Mouse (Mus musculus): ENCODE measurements around the gene Cp. TPM values are rescaled to one million over a fixed set of nuclear protein-coding genes. Genes with fewer than 3 reads are reported as not detected.

Cp gene
- polyA plus RNA-seq, 1 experiment from 2014 or later: 4.1 TPM

GRCm38 (mm10) chr3:20018076-20018475 is 61.2 kb downstream of the Cp start:
- Histone ChIP-seq H3K4me3 (replicated peaks; ENCODE audit: low read length) (no peak overlapping the region), H3K4me2 (ENCODE audit: low read length) (no peak overlapping the region), H3K27ac (ENCODE audit: low read length) (no peak overlapping the region), H3K9me3 (ENCODE audit: control insufficient read depth, low read length) (no peaks in the 10 kb centered on the region), H3K36me3 (ENCODE audit: control insufficient read depth, insufficient read depth) (peaks cover 15% of the 10 kb centered on the region), H3K4me1 (replicated peaks; ENCODE audit: control insufficient read depth, insufficient read depth, low read length) (no peaks in the 10 kb centered on the region), H3K27me3 (replicated peaks; ENCODE audit: control insufficient read depth, insufficient read depth, low read length) (no peaks in the 10 kb centered on the region), H3K9ac (replicated peaks; ENCODE audit: low read depth, low read length) (no peak overlapping the region)
- ATAC-seq: no peak
- 92% methylated on average over 8 of the region's 8 CpGs for WGBS

GRCm38 (mm10) chr3:20023832-20024231 is 67.0 kb downstream of the Cp start:
- H3K4me2 ChIP-seq (ENCODE audit: low read length): no peak overlapping the region
- no peaks in the 10 kb centered on the region for H3K27me3 ChIP-seq (replicated peaks; ENCODE audit: control insufficient read depth, insufficient read depth, low read length)
- 54% methylated on average over 1 of the region's 1 CpGs for WGBS
- H3K9me3 ChIP-seq (ENCODE audit: control insufficient read depth, low read length): no peaks in the 10 kb centered on the region
- H3K9ac ChIP-seq (replicated peaks; ENCODE audit: low read depth, low read length): no peak overlapping the region
- H3K36me3 ChIP-seq (ENCODE audit: control insufficient read depth, insufficient read depth): peaks cover 23% of the 10 kb centered on the region
- H3K27ac ChIP-seq (ENCODE audit: low read length): no peak overlapping the region
- H3K4me3 ChIP-seq (replicated peaks; ENCODE audit: low read length): no peak overlapping the region
- no peaks in the 10 kb centered on the region for H3K4me1 ChIP-seq (replicated peaks; ENCODE audit: control insufficient read depth, insufficient read depth, low read length)
- ATAC-seq: no peak

GRCm38 (mm10) chr3:20026481-20026880 is 69.6 kb downstream of the Cp start:
- Histone ChIP-seq H3K27ac (ENCODE audit: low read length) (no peak overlapping the region), H3K9ac (replicated peaks; ENCODE audit: low read depth, low read length) (no peak overlapping the region), H3K27me3 (replicated peaks; ENCODE audit: control insufficient read depth, insufficient read depth, low read length) (no peaks in the 10 kb centered on the region), H3K36me3 (ENCODE audit: control insufficient read depth, insufficient read depth) (peaks cover 23% of the 10 kb centered on the region), H3K4me1 (replicated peaks; ENCODE audit: control insufficient read depth, insufficient read depth, low read length) (no peaks in the 10 kb centered on the region), H3K4me2 (ENCODE audit: low read length) (no peak overlapping the region), H3K9me3 (ENCODE audit: control insufficient read depth, low read length) (no peaks in the 10 kb centered on the region), H3K4me3 (replicated peaks; ENCODE audit: low read length) (no peak overlapping the region)
- ATAC-seq: no peak

GRCm38 (mm10) chr3:20026996-20027689 is 70.3 kb downstream of the Cp start:
- Histone ChIP-seq H3K9me3 (ENCODE audit: control insufficient read depth, low read length) (no peaks in the 10 kb centered on the region), H3K4me3 (replicated peaks; ENCODE audit: low read length) (no peak overlapping the region), H3K27me3 (replicated peaks; ENCODE audit: control insufficient read depth, insufficient read depth, low read length) (no peaks in the 10 kb centered on the region), H3K27ac (ENCODE audit: low read length) (no peak overlapping the region), H3K9ac (replicated peaks; ENCODE audit: low read depth, low read length) (no peak overlapping the region), H3K4me1 (replicated peaks; ENCODE audit: control insufficient read depth, insufficient read depth, low read length) (no peaks in the 10 kb centered on the region), H3K4me2 (ENCODE audit: low read length) (no peak overlapping the region), H3K36me3 (ENCODE audit: control insufficient read depth, insufficient read depth) (peaks cover 23% of the 10 kb centered on the region)
- no peak for ATAC-seq
- 93% methylated on average over 8 of the region's 8 CpGs for WGBS

- no peak overlapping the region for H3K4me3 ChIP-seq (replicated peaks; ENCODE audit: low read length)
- 77% methylated on average over 5 of the region's 5 CpGs for WGBS
- H3K4me2 ChIP-seq (ENCODE audit: low read length): no peak overlapping the region
- H3K9ac ChIP-seq (replicated peaks; ENCODE audit: low read depth, low read length): no peak overlapping the region
- H3K4me1 ChIP-seq (replicated peaks; ENCODE audit: control insufficient read depth, insufficient read depth, low read length): no peaks in the 10 kb centered on the region
- no peaks in the 10 kb centered on the region for H3K27me3 ChIP-seq (replicated peaks; ENCODE audit: control insufficient read depth, insufficient read depth, low read length)
- H3K36me3 ChIP-seq (ENCODE audit: control insufficient read depth, insufficient read depth): peaks cover 18% of the 10 kb centered on the region
- no peak overlapping the region for H3K27ac ChIP-seq (ENCODE audit: low read length)
- H3K9me3 ChIP-seq (ENCODE audit: control insufficient read depth, low read length): no peaks in the 10 kb centered on the region
- no peak for ATAC-seq
Observed at GRCm38 (mm10) chr3:20027788-20028187, 70.9 kb downstream of the Cp start.

- H3K27me3 ChIP-seq (replicated peaks; ENCODE audit: control insufficient read depth, insufficient read depth, low read length): no peaks in the 10 kb centered on the region
- H3K27ac ChIP-seq (ENCODE audit: low read length): no peak overlapping the region
- WGBS: 95% methylated on average over 3 of the region's 3 CpGs
- no peak overlapping the region for H3K4me2 ChIP-seq (ENCODE audit: low read length)
- H3K9me3 ChIP-seq (ENCODE audit: control insufficient read depth, low read length): no peaks in the 10 kb centered on the region
- no peak overlapping the region for H3K4me3 ChIP-seq (replicated peaks; ENCODE audit: low read length)
- H3K4me1 ChIP-seq (replicated peaks; ENCODE audit: control insufficient read depth, insufficient read depth, low read length): peaks cover 2% of the 10 kb centered on the region; the same call in 1 of the 2 replicates
- H3K36me3 ChIP-seq (ENCODE audit: control insufficient read depth, insufficient read depth): peaks cover 13% of the 10 kb centered on the region
- H3K9ac ChIP-seq (replicated peaks; ENCODE audit: low read depth, low read length): no peak overlapping the region
- no peak for ATAC-seq
Observed at GRCm38 (mm10) chr3:20028640-20029039, 71.8 kb downstream of the Cp start.

GRCm38 (mm10) chr3:20030807-20031206 is 74.0 kb downstream of the Cp start:
- peaks cover 13% of the 10 kb centered on the region for H3K4me1 ChIP-seq (replicated peaks; ENCODE audit: control insufficient read depth, insufficient read depth, low read length)

GRCm38 (mm10) chr3:20033761-20034718 is 77.2 kb downstream of the Cp start:
- no peak for ATAC-seq
- 17% methylated on average over 10 of the region's 10 CpGs for WGBS
- no peaks in the 10 kb centered on the region for H3K9me3 ChIP-seq (ENCODE audit: control insufficient read depth, low read length)
- H3K4me2 ChIP-seq (ENCODE audit: low read length): peak overlapping the region; percentile 81
- no peaks in the 10 kb centered on the region for H3K27me3 ChIP-seq (replicated peaks; ENCODE audit: control insufficient read depth, insufficient read depth, low read length)
- H3K27ac ChIP-seq (ENCODE audit: low read length): no peak overlapping the region
- H3K9ac ChIP-seq (replicated peaks; ENCODE audit: low read depth, low read length): peak overlapping the region; percentile 85
- H3K4me1 ChIP-seq (replicated peaks; ENCODE audit: control insufficient read depth, insufficient read depth, low read length): peaks cover 13% of the 10 kb centered on the region
- H3K36me3 ChIP-seq (ENCODE audit: control insufficient read depth, insufficient read depth): no peaks in the 10 kb centered on the region
- peak overlapping the region; percentile 91 for H3K4me3 ChIP-seq (replicated peaks; ENCODE audit: low read length)

More at GRCm38 (mm10) chr3:20030807-20031206, 74.0 kb downstream of the Cp start:
- H3K9me3 ChIP-seq (ENCODE audit: control insufficient read depth, low read length): no peaks in the 10 kb centered on the region
- ATAC-seq: no peak
- H3K4me2 ChIP-seq (ENCODE audit: low read length): no peak overlapping the region
- 91% methylated on average over 6 of the region's 6 CpGs for WGBS
- no peaks in the 10 kb centered on the region for H3K27me3 ChIP-seq (replicated peaks; ENCODE audit: control insufficient read depth, insufficient read depth, low read length)
- H3K27ac ChIP-seq (ENCODE audit: low read length): no peak overlapping the region
- no peak overlapping the region for H3K4me3 ChIP-seq (replicated peaks; ENCODE audit: low read length)
- H3K36me3 ChIP-seq (ENCODE audit: control insufficient read depth, insufficient read depth): peaks cover 5% of the 10 kb centered on the region; the same call in 1 of the 2 replicates
- H3K9ac ChIP-seq (replicated peaks; ENCODE audit: low read depth, low read length): no peak overlapping the region

GRCm38 (mm10) chr3:20034719-20035404 is 78.0 kb downstream of the Cp start, which contains the start of gene Hps3:
TSS of gene Hps3 (minus strand) at chr3:20035315.
- Histone ChIP-seq H3K27me3 (replicated peaks; ENCODE audit: control insufficient read depth, insufficient read depth, low read length) (no peaks in the 10 kb centered on the region), H3K4me2 (ENCODE audit: low read length) (peak within 1 kb of the TSS; percentile 81), H3K9ac (replicated peaks; ENCODE audit: low read depth, low read length) (peak within 1 kb of the TSS; percentile 85), H3K36me3 (ENCODE audit: control insufficient read depth, insufficient read depth) (no peaks in the 10 kb centered on the region), H3K4me3 (replicated peaks; ENCODE audit: low read length) (peak within 1 kb of the TSS; percentile 91), H3K27ac (ENCODE audit: low read length) (peak within 1 kb of the TSS; percentile 84), H3K9me3 (ENCODE audit: control insufficient read depth, low read length) (no peaks in the 10 kb centered on the region), H3K4me1 (replicated peaks; ENCODE audit: control insufficient read depth, insufficient read depth, low read length) (peaks cover 13% of the 10 kb centered on the region)
- ATAC-seq: peak; percentile 99
- 0% methylated on average over 47 of the region's 47 CpGs for WGBS

Measured in forebrain, embryonic 16.5 days (tissue).